Mouse (Mus musculus): ENCODE data around the gene Gsg1l.
A peak's percentile ranks its signal among the peaks of the same experiment; 100 is the strongest.

Gsg1l gene

GRCm38 (mm10) chr7:126080949-126081654, 1.1 kb downstream of the Gsg1l start:
- DNase-seq (ENCODE audit: low spot score in 2 of 2) = no peak

GRCm38 (mm10) chr7:126076935-126077334, 5.3 kb downstream of the Gsg1l start:
- DNase-seq (ENCODE audit: low spot score in 2 of 2) = no peak

GRCm38 (mm10) chr7:126075058-126075457, 7.2 kb downstream of the Gsg1l start:
- DNase-seq (ENCODE audit: low spot score in 2 of 2) = no peak

- DNase-seq (ENCODE audit: low spot score in 2 of 2) = no peak
These were observed 11.9 kb downstream of the Gsg1l start for GRCm38 (mm10) chr7:126070321-126070720.

- DNase-seq (ENCODE audit: low spot score in 2 of 2) = no peak
These were observed 15.4 kb downstream of the Gsg1l start for GRCm38 (mm10) chr7:126066777-126067176.

GRCm38 (mm10) chr7:126065243-126065876, 16.9 kb downstream of the Gsg1l start:
- no peak for DNase-seq (ENCODE audit: low spot score in 2 of 2)

GRCm38 (mm10) chr7:126062228-126062627, 20.0 kb downstream of the Gsg1l start:
- DNase-seq (ENCODE audit: low spot score in 2 of 2) = no peak

- DNase-seq (ENCODE audit: low spot score in 2 of 2) = no peak
These were observed 23.3 kb downstream of the Gsg1l start for GRCm38 (mm10) chr7:126058918-126059317.

GRCm38 (mm10) chr7:126057332-126057914, 24.8 kb downstream of the Gsg1l start:
- no peak for DNase-seq (ENCODE audit: low spot score in 2 of 2)

- DNase-seq (ENCODE audit: low spot score in 2 of 2) = peak; percentile 36 to 67
These were observed 27.6 kb downstream of the Gsg1l start for GRCm38 (mm10) chr7:126054574-126054973.

- DNase-seq (ENCODE audit: low spot score in 2 of 2) = no peak
These were observed 28.6 kb downstream of the Gsg1l start for GRCm38 (mm10) chr7:126053618-126054017.

- DNase-seq (ENCODE audit: low spot score in 2 of 2) = no peak
These were observed 30.3 kb downstream of the Gsg1l start for GRCm38 (mm10) chr7:126051910-126052309.

GRCm38 (mm10) chr7:126045077-126045476, 37.1 kb downstream of the Gsg1l start:
- no peak for DNase-seq (ENCODE audit: low spot score in 2 of 2)

- DNase-seq (ENCODE audit: low spot score in 2 of 2) = peak; percentile 60 to 73
These were observed 39.9 kb downstream of the Gsg1l start for GRCm38 (mm10) chr7:126042306-126042705.

- peak in 1 of 2 experiments; percentile 65 for DNase-seq (ENCODE audit: low spot score in 2 of 2)
These were observed 41.3 kb downstream of the Gsg1l start for GRCm38 (mm10) chr7:126040794-126041526.

GRCm38 (mm10) chr7:126039847-126040246, 42.4 kb downstream of the Gsg1l start:
- DNase-seq (ENCODE audit: low spot score in 2 of 2) = no peak

GRCm38 (mm10) chr7:126039247-126039835, 42.9 kb downstream of the Gsg1l start:
- DNase-seq (ENCODE audit: low spot score in 2 of 2) = no peak

GRCm38 (mm10) chr7:126038366-126039246, 43.6 kb downstream of the Gsg1l start:
- DNase-seq (ENCODE audit: low spot score in 2 of 2) = no peak

GRCm38 (mm10) chr7:126035332-126035731, 46.9 kb downstream of the Gsg1l start:
- no peak for DNase-seq (ENCODE audit: low spot score in 2 of 2)

- DNase-seq (ENCODE audit: low spot score in 2 of 2) = no peak
These were observed 49.4 kb downstream of the Gsg1l start for GRCm38 (mm10) chr7:126032776-126033209.

- no peak for DNase-seq (ENCODE audit: low spot score in 2 of 2)
These were observed 49.9 kb downstream of the Gsg1l start for GRCm38 (mm10) chr7:126032365-126032755.

Data from spleen, postnatal 4 days (tissue).